Mouse (Mus musculus): ENCODE measurements at regions not wholly inside any gene's neighbourhood (a gene's known extent, or its start where the extent isn't known, plus 50 kb on each side); places are given as distances from the start of the nearest gene placed in this dataset.

DNA sequence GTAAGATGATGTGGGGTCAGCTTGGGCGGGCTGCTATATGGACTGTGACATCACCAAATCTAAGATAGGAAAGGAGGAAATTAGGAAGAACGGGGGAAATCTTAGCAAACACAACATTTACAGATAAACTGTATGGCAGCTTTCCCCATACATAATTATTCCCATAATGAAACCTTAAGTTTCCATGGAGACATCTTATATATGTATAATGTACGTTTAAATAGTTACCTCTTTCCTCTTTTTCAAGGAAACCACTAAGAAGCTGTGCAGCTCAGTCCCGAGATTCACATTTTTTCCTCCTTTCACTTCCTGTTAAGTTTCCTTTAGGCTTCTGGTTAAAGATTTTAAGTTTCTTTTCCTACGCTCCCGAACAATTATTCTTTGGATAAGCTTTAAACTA lies 175.1 kb upstream of the Thbs1 start:
- Histone ChIP-seq H3K9me3 (no peaks in the 10 kb centered on the region), H3K27ac (no peak overlapping the region), H3K4me3 (no peak overlapping the region), H3K4me2 (replicated peaks) (no peak overlapping the region), H3K27me3 (no peaks in the 10 kb centered on the region), H3K36me3 (no peaks in the 10 kb centered on the region), H3K9ac (no peak overlapping the region), H3K4me1 (no peaks in the 10 kb centered on the region)
- WGBS, result 77% methylated on average over 6 of the region's 6 CpGs
- ATAC-seq (ENCODE audit: insufficient number of reproducible peaks, insufficient read depth, low FRiP score, low TSS enrichment), result no peak

DNA sequence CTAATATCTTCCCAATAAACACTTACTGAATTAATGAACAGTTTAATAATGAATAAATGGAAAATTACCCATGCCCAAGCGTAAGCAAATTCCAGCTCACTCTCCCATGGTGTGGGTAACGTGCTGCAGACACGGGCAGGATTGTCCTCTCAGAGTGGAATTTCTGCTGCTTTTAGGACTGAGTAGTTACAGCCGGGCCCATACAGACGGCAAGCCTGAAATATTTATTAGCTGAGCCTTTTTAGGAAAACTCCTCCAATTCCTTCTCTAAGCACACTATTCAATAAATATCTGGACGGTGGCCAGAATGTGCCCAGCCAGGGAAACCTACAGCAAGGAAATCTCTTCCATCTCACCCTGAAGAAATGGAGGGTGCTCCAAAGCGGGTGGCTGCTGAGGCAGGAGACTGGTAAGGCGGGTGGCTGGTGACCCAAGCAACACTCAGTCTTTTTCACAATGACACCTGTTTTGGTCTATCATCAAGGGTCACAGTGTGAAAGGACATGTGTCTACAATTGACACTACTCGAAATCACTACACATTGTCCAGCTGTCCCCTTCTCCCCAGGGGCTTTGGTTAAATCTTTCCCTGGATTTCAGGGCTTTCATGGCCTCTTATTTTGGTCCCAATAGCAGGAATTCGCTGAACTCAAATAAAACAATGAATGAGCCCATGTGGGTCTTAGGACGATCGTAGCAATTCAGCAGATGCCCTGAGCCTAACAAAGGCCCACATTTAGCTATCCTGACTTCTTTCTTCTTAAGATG lies 173.2 kb upstream of the Thbs1 start:
- H3K27ac ChIP-seq, result no peak overlapping the region
- H3K36me3 ChIP-seq, result no peaks in the 10 kb centered on the region
- 71% methylated on average over 12 of the region's 12 CpGs for WGBS
- no peak for ATAC-seq (ENCODE audit: insufficient number of reproducible peaks, insufficient read depth, low FRiP score, low TSS enrichment)
- no peak overlapping the region for H3K4me2 ChIP-seq (replicated peaks)
- no peaks in the 10 kb centered on the region for H3K27me3 ChIP-seq
- H3K9me3 ChIP-seq, result no peaks in the 10 kb centered on the region
- H3K4me1 ChIP-seq, result no peaks in the 10 kb centered on the region
- no peak overlapping the region for H3K9ac ChIP-seq
- H3K4me3 ChIP-seq, result no peak overlapping the region

GRCm38 (mm10) chr2:117941517-117942096 lies 170.1 kb upstream of the Thbs1 start:
- no peaks in the 10 kb centered on the region for H3K27me3 ChIP-seq
- no peaks in the 10 kb centered on the region for H3K4me1 ChIP-seq
- 61% methylated on average over 6 of the region's 6 CpGs for WGBS
- no peak overlapping the region for H3K27ac ChIP-seq
- H3K9ac ChIP-seq, result no peak overlapping the region
- ATAC-seq (ENCODE audit: insufficient number of reproducible peaks, insufficient read depth, low FRiP score, low TSS enrichment), result no peak
- no peak overlapping the region for H3K4me3 ChIP-seq
- no peak overlapping the region for H3K4me2 ChIP-seq (replicated peaks)
- H3K9me3 ChIP-seq, result no peaks in the 10 kb centered on the region
- no peaks in the 10 kb centered on the region for H3K36me3 ChIP-seq

- Histone ChIP-seq H3K4me1 (no peaks in the 10 kb centered on the region), H3K9me3 (no peaks in the 10 kb centered on the region), H3K27me3 (no peaks in the 10 kb centered on the region), H3K36me3 (no peaks in the 10 kb centered on the region), H3K27ac (no peak overlapping the region), H3K9ac (no peak overlapping the region), H3K4me2 (replicated peaks) (no peak overlapping the region), H3K4me3 (no peak overlapping the region)
- 70% methylated on average over 5 of the region's 5 CpGs for WGBS
- ATAC-seq (ENCODE audit: insufficient number of reproducible peaks, insufficient read depth, low FRiP score, low TSS enrichment), result no peak
These were observed 168.0 kb upstream of the Thbs1 start for GRCm38 (mm10) chr2:117943666-117944065.

DNA sequence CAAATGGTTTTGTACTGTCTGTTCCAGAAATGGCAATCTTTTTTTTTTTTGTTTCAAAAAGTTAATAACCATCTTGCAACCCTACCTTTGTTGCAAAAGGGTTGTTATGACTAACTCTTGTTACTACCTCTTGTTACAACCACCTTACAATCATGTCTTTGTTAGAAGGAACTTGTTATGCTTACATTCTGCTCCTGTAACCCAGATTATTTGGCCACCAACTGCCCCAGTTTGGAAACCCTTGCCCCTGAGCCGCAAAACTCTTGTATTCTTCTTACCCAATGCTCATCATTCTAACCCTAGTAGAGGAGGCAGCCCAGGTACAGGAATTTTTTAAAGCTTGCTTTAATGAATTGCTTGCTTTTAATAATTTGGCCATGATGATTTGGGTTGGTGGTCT lies 167.4 kb upstream of the Thbs1 start:
- H3K27me3 ChIP-seq, result no peaks in the 10 kb centered on the region
- no peaks in the 10 kb centered on the region for H3K4me1 ChIP-seq
- H3K9ac ChIP-seq, result no peak overlapping the region
- no peaks in the 10 kb centered on the region for H3K9me3 ChIP-seq
- H3K4me2 ChIP-seq (replicated peaks), result no peak overlapping the region
- no peak overlapping the region for H3K4me3 ChIP-seq
- WGBS, result 87% methylated on average over 1 of the region's 1 CpGs
- ATAC-seq (ENCODE audit: insufficient number of reproducible peaks, insufficient read depth, low FRiP score, low TSS enrichment), result no peak
- H3K36me3 ChIP-seq, result no peaks in the 10 kb centered on the region
- no peak overlapping the region for H3K27ac ChIP-seq

- Histone ChIP-seq H3K4me2 (replicated peaks) (no peak overlapping the region), H3K9me3 (no peaks in the 10 kb centered on the region), H3K4me3 (no peak overlapping the region), H3K9ac (no peak overlapping the region), H3K36me3 (no peaks in the 10 kb centered on the region), H3K27me3 (no peaks in the 10 kb centered on the region), H3K4me1 (no peaks in the 10 kb centered on the region), H3K27ac (no peak overlapping the region)
- WGBS, result 76% methylated on average over 2 of the region's 2 CpGs
- ATAC-seq (ENCODE audit: insufficient number of reproducible peaks, insufficient read depth, low FRiP score, low TSS enrichment), result no peak
These were observed 166.7 kb upstream of the Thbs1 start for GRCm38 (mm10) chr2:117944942-117945341.

GRCm38 (mm10) chr2:117950431-117951336 lies 161.0 kb upstream of the Thbs1 start:
- no peak overlapping the region for H3K4me2 ChIP-seq (replicated peaks)
- H3K27me3 ChIP-seq, result no peaks in the 10 kb centered on the region
- no peak overlapping the region for H3K9ac ChIP-seq
- H3K36me3 ChIP-seq, result no peaks in the 10 kb centered on the region
- 0 out of 2 replicates have a peak overlapping the region, but pooled peaks have one; percentile 17 for H3K27ac ChIP-seq
- no peaks in the 10 kb centered on the region for H3K9me3 ChIP-seq
- WGBS, result 40% methylated on average over 5 of the region's 5 CpGs
- 0 out of 2 replicates have a peak, but pooled peaks cover 9% of the 10 kb centered on the region for H3K4me1 ChIP-seq
- no peak overlapping the region for H3K4me3 ChIP-seq
- ATAC-seq (ENCODE audit: insufficient number of reproducible peaks, insufficient read depth, low FRiP score, low TSS enrichment), result peak; percentile 69; the same call in 1 of the 2 replicates

DNA sequence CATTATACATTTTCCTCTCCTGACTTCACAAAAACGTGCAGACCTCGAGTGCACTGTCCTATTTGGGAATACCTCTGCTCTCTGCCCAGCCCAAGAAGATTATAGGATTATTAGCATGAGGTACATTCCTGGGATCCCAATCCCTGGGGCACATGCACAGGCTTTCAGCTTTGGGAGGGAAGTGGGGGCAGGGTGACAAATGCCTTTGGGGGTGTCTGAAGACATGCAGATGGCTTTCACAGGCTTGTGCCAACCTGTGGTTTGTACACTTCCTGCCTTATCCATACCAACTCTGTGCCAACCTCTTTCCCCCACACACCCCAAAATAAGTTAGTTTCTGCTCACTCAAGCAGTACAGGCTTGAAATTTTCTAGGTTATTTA lies 160.3 kb upstream of the Thbs1 start:
- H3K4me2 ChIP-seq (replicated peaks), result no peak overlapping the region
- ATAC-seq (ENCODE audit: insufficient number of reproducible peaks, insufficient read depth, low FRiP score, low TSS enrichment), result no peak
- no peaks in the 10 kb centered on the region for H3K27me3 ChIP-seq

DNA sequence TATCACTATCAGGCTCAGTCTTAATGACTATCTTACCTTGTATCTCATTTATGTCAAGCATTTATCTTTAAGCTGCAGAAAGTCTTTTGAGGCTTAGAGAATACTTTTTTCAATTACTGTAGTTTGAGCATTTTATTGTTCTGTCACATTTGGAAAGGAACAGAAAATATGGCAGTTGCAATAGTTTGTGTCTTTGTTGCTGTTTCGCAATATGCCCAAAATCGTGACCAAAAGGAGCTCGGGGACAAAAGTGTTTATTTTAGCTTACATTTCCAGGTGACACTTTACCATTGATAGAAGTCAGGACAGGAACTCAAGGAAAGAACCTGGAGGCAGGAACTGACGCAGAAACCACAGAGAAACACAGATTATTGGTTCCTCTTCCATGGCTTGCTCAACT lies 152.9 kb upstream of the Thbs1 start:
- Histone ChIP-seq H3K36me3 (no peaks in the 10 kb centered on the region), H3K9me3 (no peaks in the 10 kb centered on the region), H3K9ac (no peak overlapping the region), H3K4me1 (0 out of 2 replicates have a peak, but pooled peaks cover 4% of the 10 kb centered on the region), H3K4me3 (no peak overlapping the region), H3K4me2 (replicated peaks) (no peak overlapping the region), H3K27ac (no peak overlapping the region), H3K27me3 (no peaks in the 10 kb centered on the region)
- ATAC-seq (ENCODE audit: insufficient number of reproducible peaks, insufficient read depth, low FRiP score, low TSS enrichment), result no peak
- 86% methylated on average over 4 of the region's 4 CpGs for WGBS

More for the DNA sequence above, 160.3 kb upstream of the Thbs1 start:
- Histone ChIP-seq H3K9me3 (no peaks in the 10 kb centered on the region), H3K27ac (peak overlapping the region; percentile 60; the same call in 1 of the 2 replicates), H3K36me3 (no peaks in the 10 kb centered on the region), H3K9ac (no peak overlapping the region), H3K4me3 (no peak overlapping the region), H3K4me1 (0 out of 2 replicates have a peak, but pooled peaks cover 9% of the 10 kb centered on the region)
- WGBS, result 57% methylated on average over 2 of the region's 2 CpGs

DNA sequence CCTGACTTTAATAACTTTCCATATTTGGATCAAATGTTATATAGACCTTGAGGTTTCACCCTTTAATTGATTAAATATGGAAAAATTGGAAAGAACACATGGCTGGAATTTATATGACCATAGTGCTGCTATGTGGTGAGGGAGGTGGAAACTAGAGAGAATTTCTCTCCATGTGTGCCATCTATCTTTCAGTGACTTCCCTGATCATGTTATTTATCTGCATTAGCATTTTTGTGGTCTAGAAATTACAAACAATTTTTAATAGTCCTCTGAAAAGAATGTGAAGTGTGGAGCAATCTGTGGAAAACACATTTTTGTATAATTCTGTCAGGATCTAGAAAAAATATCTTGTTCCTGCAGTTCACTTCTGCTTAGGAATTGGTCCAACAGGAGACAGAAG lies 152.2 kb upstream of the Thbs1 start:
- no peaks in the 10 kb centered on the region for H3K9me3 ChIP-seq
- no peak for ATAC-seq (ENCODE audit: insufficient number of reproducible peaks, insufficient read depth, low FRiP score, low TSS enrichment)
- H3K4me1 ChIP-seq, result 0 out of 2 replicates have a peak, but pooled peaks cover 4% of the 10 kb centered on the region
- H3K27me3 ChIP-seq, result no peaks in the 10 kb centered on the region
- H3K36me3 ChIP-seq, result no peaks in the 10 kb centered on the region
- H3K4me3 ChIP-seq, result no peak overlapping the region
- H3K27ac ChIP-seq, result no peak overlapping the region
- no peak overlapping the region for H3K4me2 ChIP-seq (replicated peaks)
- H3K9ac ChIP-seq, result no peak overlapping the region

GRCm38 (mm10) chr2:117962531-117962930 lies 149.1 kb upstream of the Thbs1 start:
- no peak overlapping the region for H3K9ac ChIP-seq
- no peak for ATAC-seq (ENCODE audit: insufficient number of reproducible peaks, insufficient read depth, low FRiP score, low TSS enrichment)
- H3K27ac ChIP-seq, result no peak overlapping the region
- H3K4me2 ChIP-seq (replicated peaks), result no peak overlapping the region
- H3K36me3 ChIP-seq, result no peaks in the 10 kb centered on the region
- 0 out of 2 replicates have a peak, but pooled peaks cover 4% of the 10 kb centered on the region for H3K4me1 ChIP-seq
- 45% methylated on average over 4 of the region's 4 CpGs for WGBS
- no peaks in the 10 kb centered on the region for H3K27me3 ChIP-seq
- H3K4me3 ChIP-seq, result no peak overlapping the region
- no peaks in the 10 kb centered on the region for H3K9me3 ChIP-seq

All from embryonic facial prominence, embryonic 12.5 days (tissue).